Mouse (Mus musculus): ENCODE data around the gene Mthfr. TPM values are rescaled to one million over a fixed set of nuclear protein-coding genes. Genes with fewer than 3 reads are reported as not detected.
A peak's percentile ranks its signal among the peaks of the same experiment; 100 is the strongest.
"Not testable (repeated sequence)": the region's sequence is repeated elsewhere in the genome, so short reads cannot be mapped to it uniquely, and the experiment has no call there.

The Mthfr gene
- total RNA-seq, 2 experiments from 2014 or later, result 9.2 to 13.1 TPM

- intact Hi-C loops (cut with DNase I), result loop anchor here (2.0 to 5.0 kb wide), 2 partner anchors 41 to 103 kb away; no protein-coding TSS in a partner anchor
- no peak for DNase-seq
These were observed 564 bp downstream of the Mthfr start for GRCm38 (mm10) chr4:148039254-148040028.

- peak in 1 of 2 experiments; percentile 42 for DNase-seq
- intact Hi-C loops (cut with DNase I), result loop anchor here (2.0 to 5.0 kb wide), 2 partner anchors 41 to 102 kb away; no protein-coding TSS in a partner anchor
These were observed 1.4 kb downstream of the Mthfr start for GRCm38 (mm10) chr4:148040029-148040830.

- intact Hi-C loops (cut with DNase I), result loop anchor here (2.0 to 5.0 kb wide), 2 partner anchors 40 to 101 kb away; no protein-coding TSS in a partner anchor
- peak; percentile 73 for DNase-seq
These were observed 2.2 kb downstream of the Mthfr start for GRCm38 (mm10) chr4:148040933-148041610.

DNA sequence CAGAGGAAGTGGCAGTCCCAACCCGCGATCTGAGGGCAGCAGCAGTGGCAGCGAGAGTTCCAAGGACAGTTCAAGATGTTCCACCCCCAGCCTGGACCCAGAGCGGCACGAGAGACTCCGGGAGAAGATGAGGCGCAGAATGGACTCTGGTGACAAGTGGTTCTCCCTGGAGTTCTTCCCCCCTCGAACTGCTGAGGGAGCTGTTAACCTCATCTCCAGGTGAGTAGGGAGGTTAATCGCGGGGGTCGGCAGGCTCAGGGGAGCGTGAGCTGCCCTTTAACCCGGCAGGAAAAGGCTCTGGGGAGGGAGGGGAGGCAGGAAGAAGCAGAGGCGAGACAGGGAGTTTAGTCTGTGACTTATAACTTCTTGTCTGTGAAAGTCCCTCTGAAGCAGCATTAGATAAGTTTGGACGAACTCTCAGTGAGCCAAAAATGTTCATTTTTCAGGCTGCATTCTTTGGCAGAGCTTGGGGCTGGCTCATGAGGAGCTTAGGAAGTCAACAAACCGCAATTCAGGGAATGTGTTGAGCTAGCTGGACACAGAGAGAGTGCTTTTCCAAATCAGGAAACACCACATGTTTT, 2.8 kb downstream of the Mthfr start:
- peak; percentile 42 to 68 for DNase-seq
- intact Hi-C loops (cut with DNase I), result loop anchor here (2.0 to 5.0 kb wide), 2 partner anchors 39 to 101 kb away; no protein-coding TSS in a partner anchor

- not testable (repeated sequence) for DNase-seq
- intact Hi-C loops (cut with DNase I), result loop anchor here (5.0 kb wide), 1 partner anchor 99 kb away; no protein-coding TSS in a partner anchor
These were observed 4.5 kb downstream of the Mthfr start for GRCm38 (mm10) chr4:148043327-148043726.

GRCm38 (mm10) chr4:148044113-148044512, 5.2 kb downstream of the Mthfr start:
- DNase-seq, result no peak
- intact Hi-C loops (cut with DNase I), result loop anchor here (5.0 kb wide), 1 partner anchor 98 kb away; no protein-coding TSS in a partner anchor

- intact Hi-C loops (cut with DNase I), result no loop called here
These were observed 7.7 kb downstream of the Mthfr start for GRCm38 (mm10) chr4:148046450-148047031.

DNA sequence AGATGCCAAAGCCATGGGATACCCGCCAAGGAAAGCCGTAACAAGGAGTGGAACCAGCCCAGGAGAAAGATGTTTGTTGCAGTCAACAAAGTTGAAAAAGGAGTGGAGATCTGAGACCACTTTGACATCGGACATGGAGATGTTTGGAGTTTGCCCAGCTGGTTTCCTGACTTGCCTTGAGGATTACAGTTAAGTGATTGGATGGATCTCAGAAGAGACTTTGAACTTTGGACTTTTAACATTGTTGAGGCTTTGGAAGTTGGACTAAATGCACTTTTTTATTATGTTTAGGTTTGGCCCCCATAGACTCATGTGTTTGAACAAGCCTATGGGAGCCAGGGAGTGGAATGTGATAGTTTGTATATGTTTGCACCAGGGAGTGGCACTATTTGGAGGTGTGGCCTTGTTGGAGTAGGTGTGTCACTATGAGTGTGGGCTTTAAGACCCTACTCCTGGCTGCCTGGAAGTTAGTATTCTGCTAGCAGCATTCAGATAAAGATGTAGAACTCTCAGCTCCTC, 11.6 kb downstream of the Mthfr start:
- intact Hi-C loops (cut with DNase I), result not testable (repeated sequence)

More at GRCm38 (mm10) chr4:148046450-148047031, 7.7 kb downstream of the Mthfr start:
- DNase-seq, result no peak

DNA sequence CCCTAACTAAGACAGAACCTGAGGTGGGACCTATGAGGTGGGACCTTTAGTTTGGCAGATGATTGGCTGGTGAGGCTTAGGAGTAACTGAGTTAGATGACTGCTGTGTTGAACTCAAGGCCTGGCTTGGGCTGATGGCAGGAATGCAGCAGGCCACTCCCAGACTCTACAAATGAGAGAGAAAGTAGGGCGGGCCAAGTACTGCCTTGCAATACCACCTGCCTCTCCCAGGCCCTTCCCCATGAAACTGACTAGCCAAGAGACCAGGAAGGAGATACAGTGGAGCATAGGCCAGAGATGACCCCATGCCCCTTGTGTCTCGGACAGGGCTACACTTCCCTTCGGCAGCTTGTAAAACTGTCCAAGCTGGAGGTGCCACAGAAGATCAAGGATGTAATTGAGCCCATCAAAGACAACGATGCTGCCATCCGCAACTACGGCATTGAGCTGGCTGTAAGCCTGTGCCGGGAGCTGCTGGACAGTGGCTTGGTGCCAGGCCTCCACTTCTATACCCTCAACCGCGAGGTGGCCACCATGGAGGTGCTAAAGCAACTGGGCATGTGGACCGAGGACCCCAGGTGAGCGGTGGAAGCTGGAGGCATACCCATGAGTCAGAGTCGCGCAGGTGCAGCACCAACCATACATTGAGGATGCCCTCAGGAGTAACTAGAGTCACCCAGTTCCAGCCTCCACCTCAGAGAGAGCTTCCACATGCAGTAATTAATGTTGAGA, 12.3 kb downstream of the Mthfr start:
- intact Hi-C loops (cut with DNase I), result no loop called here
- DNase-seq, result no peak

More for the DNA sequence above, 11.6 kb downstream of the Mthfr start:
- DNase-seq, result not testable (repeated sequence)

GRCm38 (mm10) chr4:148051886-148052285, 13.0 kb downstream of the Mthfr start:
- intact Hi-C loops (cut with DNase I), result no loop called here

GRCm38 (mm10) chr4:148052976-148053375, 14.1 kb downstream of the Mthfr start:
- intact Hi-C loops (cut with DNase I), result no loop called here

More at GRCm38 (mm10) chr4:148051886-148052285, 13.0 kb downstream of the Mthfr start:
- no peak for DNase-seq

DNA sequence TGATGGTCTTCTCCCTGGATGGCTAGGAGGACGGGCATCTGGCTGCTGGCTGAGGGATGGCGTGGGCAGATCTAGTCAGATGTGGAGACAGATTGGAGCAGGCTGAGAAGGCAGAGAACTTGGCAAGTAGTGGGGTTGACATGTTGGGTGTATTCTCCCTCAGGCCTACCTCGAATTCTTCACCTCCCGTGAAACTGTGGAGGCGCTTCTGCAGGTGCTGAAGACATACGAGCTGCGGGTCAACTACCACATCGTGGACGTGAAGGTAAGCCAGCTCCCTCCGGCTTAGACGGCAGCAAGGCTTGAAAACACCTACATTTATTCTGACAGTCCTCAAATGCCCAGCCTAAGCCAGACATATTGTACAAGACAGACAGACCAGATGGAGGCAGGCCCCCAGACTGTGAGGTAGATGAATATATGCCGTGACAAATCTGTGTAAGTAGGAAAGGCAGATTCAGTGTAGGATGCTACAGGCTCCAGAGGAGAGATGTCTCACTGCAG, 14.6 kb downstream of the Mthfr start:
- no peak for DNase-seq
- intact Hi-C loops (cut with DNase I), result no loop called here

More at GRCm38 (mm10) chr4:148052976-148053375, 14.1 kb downstream of the Mthfr start:
- no peak for DNase-seq

DNA sequence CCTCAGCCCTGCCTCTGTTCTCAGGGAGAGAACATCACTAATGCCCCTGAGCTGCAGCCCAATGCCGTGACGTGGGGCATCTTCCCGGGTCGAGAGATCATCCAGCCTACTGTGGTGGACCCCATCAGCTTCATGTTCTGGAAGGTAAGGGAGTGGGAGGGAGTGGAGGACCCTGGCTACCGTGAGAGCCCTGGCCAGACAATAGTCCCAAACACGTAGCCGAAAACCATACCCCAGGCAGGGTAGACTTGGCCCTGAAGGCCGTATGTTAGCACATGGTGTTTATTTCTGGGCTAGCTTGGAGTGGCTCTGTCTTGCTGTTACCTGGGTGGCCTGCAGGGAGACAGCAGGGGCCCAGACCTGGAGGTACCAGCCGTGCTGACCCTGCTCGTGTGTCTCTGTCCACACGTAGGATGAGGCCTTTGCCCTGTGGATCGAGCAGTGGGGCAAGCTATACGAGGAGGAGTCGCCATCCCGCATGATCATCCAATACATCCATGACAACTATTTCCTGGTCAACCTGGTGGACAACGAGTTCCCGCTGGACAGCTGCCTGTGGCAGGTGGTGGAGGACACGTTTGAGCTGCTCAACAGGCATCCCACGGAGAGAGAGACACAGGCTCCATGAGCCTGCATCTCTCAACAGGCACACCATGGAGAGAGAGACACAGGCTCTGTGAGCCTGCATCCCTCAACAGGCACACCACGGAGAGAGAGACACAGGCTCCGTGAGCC, 16.3 kb downstream of the Mthfr start:
- intact Hi-C loops (cut with DNase I), result no loop called here
- no peak for DNase-seq

- intact Hi-C loops (cut with DNase I), result no loop called here
- peak in 1 of 2 experiments; percentile 23 for DNase-seq
These were observed 17.4 kb downstream of the Mthfr start for GRCm38 (mm10) chr4:148056246-148056645.

DNA sequence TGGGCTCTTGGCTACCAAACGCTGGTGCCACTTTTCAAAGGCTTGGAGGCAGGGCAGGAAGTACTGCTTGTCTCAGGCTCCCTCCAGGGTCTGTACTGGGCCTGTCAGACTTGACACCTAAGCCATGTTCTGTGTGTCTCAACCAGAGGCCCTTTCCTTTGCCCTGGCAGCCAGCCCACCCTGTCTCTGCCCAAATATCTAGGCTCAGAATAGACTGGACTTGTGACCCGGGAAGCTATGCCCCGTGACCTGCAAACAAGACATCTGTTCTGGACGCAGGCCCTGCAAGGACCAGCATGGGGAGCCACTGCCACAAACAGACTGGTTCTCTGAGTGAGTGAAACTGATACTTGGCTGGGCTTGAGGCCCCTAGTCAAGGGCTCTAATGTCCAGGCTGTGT, 17.9 kb downstream of the Mthfr start:
- intact Hi-C loops (cut with DNase I), result no loop called here
- DNase-seq, result peak; percentile 62 to 67

DNA sequence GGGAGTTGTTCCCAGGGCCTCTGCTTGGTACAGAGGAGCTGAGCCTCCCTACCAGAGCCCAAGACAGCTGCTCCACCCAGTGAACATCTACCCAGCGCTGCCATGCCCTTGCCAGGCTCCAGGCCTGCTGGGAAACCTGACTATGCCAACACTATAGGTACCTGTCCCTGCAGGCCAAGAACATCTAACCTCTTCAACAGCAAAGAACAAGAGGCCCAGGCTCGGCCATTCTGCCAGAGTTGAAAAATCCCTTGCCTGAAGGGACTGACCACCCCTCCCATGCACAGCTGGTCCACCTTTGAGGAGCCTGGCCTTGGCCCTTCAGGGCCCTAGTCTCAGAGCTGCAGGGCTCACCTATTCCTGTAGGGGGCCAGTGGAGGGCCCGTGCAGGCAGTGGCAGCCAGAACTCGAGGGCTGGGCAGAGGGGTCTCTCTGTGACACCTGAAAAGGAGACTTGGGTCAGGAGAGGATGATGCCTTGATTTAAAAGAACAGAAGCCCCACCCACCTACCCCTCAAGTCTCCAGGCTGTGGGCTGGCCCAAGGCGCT, 18.9 kb downstream of the Mthfr start:
- DNase-seq, result no peak
- intact Hi-C loops (cut with DNase I), result no loop called here

DNA sequence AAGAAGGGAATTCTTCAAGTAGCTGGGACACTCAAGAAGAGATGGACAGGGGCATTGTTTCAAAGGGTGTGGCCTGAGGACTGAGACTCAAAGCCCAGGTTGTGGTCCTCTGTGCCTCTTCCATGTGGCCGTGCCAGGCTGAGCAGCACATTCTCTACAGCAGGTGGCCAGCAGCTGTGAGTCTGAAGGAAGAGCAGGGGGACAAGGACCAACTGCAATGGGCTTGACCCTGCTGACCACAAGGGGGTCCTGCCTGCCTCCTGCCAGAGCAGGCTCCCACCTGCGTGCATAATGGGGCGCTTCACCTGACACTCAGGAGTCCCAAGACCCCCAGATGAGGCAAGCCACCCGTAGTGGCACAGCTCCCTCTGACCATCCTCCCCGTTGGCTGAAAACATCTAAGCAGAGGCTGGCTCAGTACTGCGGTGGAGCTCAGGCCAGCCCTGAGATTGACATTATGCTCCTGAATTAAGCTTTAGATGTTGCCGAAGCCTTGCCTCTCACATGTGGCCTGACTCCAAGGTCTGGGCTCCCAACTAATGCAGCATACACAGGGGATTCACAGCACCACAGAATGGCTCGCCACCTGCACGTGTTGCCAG, 19.4 kb downstream of the Mthfr start:
- no peak for DNase-seq
- intact Hi-C loops (cut with DNase I), result no loop called here

All from heart, postnatal 36 days (tissue).